Mouse (Mus musculus): ENCODE measurements around the gene Tbx20.

DNA sequence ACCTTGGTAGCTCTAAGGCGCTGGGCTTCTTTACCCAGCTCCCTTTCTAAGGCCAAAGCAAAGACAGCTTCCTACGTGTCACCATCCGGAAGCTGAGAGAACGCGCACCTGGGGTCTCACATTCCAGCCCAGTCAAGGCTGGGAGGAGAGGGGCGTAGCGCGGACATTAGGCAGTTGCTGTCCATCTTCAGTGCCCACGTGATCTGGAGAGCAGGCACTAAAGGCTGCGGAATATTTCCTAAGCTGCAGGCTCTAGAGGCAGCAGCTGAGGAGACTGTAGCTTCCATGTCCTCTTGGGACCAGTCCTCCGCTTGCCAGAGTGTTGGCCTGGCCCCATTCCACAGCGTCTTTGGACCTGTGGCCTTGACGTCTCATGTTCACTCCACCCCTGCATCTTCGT is 3.9 kb upstream of the Tbx20 start:
- TF ChIP-seq POLR2A (IDR thresholded peaks at IDR 0.05; ENCODE audit: control insufficient read depth, extremely low read depth, insufficient read depth, low read length, poor library complexity) (no peak), CTCF (IDR thresholded peaks at IDR 0.05; ENCODE audit: borderline replicate concordance, control insufficient read depth, extremely low read depth, insufficient read depth, low read length, poor library complexity) (no peak)
